Mouse (Mus musculus) G1E-ER4 (cell line): ENCODE data around the gene Lyrm4. TPM values are rescaled to one million over a fixed set of nuclear protein-coding genes. Genes with fewer than 3 reads are reported as not detected.

Experiments
- GATA1 ChIP-seq: IDR thresholded peaks from one replicate; pipeline ENCODE4 v1.8.0; 2012; ENCODE audit warnings: low read length, inconsistent platforms
- polyA plus RNA-seq: library from polyadenylated mRNA; stranded (reverse); fragments of >175 nt; gene quantifications from 2 replicates; pipeline ENCODE4 v1.2.3, GENCODE M21; 2012

The Lyrm4 gene
- polyA plus RNA-seq, 1 experiment, result 11.5 TPM

- TF ChIP-seq GATA1, result no peak
Observed at GRCm38 (mm10) chr13:36057489-36057888, 59.8 kb downstream of the Lyrm4 start.

DNA sequence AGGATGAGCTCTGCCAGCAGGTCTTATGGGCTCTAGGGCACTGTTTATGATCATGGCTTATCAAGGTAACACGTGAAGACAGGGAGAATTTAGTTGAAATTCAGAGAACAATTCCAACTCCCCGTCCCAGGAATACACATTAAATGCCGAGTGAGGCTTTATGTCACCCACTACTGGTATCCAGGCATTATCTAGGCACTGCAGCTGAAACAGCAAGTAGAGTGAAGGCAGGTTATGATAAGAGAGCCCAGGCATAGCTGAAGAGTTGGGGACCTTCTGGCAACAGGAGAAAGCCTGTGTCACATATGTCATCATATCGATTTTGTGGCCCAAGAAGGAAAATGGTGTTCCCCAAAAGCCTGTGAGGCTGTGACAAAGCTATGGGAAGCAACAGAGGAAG is 60.4 kb downstream of the Lyrm4 start:
- no peak for TF ChIP-seq GATA1

DNA sequence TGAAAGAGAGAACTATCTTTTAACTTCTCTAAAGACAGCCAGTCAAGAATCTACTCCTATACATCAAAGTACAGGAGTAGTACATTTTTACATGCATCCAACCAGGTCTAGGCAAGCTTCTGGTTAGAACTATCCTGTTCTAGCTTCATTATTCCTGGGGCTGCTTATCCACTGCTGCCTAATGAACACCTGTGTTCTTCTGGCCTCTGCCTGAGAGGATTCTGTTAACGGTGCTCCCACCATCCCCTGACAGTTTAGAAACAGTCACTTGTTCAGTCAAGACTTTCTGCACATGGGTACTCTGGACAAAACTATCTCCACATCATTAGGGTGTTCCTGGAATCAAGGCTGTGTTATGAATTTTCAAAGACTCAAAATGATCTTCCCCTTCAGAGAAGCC is 60.8 kb downstream of the Lyrm4 start:
- TF ChIP-seq GATA1, result no peak

GRCm38 (mm10) chr13:36035528-36035927 is 81.8 kb downstream of the Lyrm4 start:
- TF ChIP-seq GATA1, result no peak

DNA sequence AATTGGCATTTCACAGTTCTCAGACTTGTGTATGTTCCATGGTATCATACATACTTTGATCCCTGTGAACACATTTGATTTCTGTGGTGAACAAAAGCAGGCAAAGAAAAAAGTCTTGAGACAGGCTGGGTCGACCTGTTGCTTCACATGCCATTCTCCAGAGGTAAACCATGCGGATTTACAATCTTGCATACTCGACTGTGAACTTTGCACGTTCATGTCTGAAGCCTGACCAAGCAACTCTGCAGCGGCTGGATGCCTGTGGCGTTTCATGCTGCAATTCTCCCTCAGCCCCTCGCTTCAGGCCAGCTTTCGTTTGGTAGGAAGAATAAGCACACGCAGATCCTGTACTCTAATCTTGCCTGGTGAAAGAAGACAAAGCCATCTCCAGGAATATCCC is 85.4 kb downstream of the Lyrm4 start:
- no peak for TF ChIP-seq GATA1

- TF ChIP-seq GATA1, result no peak
Observed at GRCm38 (mm10) chr13:36019309-36020274, 97.7 kb downstream of the Lyrm4 start.

DNA sequence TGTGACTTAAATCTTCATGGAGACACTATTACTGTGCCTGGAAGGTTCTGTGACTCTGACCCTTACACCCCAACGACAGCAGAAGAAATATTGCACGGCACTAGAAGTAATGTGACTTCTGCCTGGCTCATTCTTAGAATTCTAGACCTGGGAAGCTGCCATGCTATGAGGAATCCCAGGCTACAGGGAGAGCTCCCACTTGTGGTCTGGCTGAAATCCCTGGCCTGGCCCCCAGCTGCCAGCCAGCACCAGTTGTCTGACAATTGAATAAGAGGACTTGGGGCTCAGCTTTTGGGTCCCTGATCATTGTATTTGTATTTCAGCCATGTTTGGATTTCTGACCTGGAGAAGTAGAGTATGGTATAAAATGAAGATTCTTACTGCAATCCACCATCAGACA is 99.3 kb downstream of the Lyrm4 start:
- TF ChIP-seq GATA1, result no peak

DNA sequence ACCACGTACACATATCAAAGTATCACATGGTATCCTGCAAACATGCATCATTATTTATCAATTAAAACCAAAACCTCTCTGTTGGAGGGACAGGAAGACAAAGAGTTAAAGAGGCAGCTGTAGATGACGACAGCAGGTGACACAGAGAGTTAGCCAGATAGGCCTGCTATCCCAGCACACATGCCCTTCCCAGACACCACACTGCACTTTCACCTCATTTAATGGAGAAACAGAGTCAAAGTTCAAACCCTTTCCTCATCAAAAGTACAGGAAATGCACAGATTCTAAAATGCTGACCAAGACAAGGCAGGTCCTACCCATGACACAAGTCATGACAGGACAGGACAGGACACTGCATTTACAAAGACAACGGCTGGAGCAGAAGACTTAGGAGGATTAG is 101.7 kb downstream of the Lyrm4 start:
- TF ChIP-seq GATA1, result no peak

DNA sequence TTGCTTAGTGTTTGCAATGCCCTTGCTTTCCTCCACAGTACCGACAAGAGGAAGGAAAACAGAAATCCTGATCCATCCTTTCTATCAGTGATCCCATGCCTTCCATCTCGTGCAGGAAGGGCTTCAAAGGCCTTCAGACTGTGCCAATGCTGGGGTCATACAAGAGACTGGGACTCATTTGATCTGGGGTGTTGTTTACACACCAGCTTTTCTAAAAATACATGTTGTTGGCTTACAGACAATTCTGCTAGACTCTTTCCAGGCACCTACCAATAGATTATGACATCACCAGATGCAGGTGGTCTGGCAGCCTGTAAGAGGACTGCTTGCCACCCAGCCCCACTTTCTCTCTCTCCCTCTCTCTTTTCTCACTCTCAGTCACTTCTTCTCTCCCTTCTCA is 107.3 kb downstream of the Lyrm4 start:
- TF ChIP-seq GATA1, result no peak

GRCm38 (mm10) chr13:36000798-36001197 is 116.5 kb downstream of the Lyrm4 start:
- TF ChIP-seq GATA1, result no peak

- no peak for TF ChIP-seq GATA1
Observed at GRCm38 (mm10) chr13:35997606-35998005, 119.7 kb downstream of the Lyrm4 start.

GRCm38 (mm10) chr13:35995696-35996426 is 121.5 kb downstream of the Lyrm4 start:
- no peak for TF ChIP-seq GATA1

DNA sequence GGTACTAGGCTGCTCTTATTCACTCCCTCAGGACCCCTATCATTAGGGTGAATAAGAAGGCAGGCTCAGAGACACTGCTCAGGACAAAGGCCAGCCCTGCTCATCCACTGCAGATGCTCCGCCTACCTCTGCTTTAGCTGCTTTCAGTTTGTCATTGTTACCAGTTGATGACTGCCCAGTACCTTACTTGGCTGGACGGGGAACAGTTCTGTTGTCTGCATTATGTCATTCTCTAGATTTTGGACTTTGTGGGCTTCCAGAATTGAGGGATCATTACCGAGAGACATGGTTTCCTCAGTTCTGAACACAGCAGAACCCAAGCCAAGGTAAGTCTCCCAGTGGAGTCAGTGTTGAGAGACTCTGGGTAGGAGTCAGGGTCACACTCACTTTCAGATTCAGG is 122.1 kb downstream of the Lyrm4 start:
- TF ChIP-seq GATA1, result no peak

DNA sequence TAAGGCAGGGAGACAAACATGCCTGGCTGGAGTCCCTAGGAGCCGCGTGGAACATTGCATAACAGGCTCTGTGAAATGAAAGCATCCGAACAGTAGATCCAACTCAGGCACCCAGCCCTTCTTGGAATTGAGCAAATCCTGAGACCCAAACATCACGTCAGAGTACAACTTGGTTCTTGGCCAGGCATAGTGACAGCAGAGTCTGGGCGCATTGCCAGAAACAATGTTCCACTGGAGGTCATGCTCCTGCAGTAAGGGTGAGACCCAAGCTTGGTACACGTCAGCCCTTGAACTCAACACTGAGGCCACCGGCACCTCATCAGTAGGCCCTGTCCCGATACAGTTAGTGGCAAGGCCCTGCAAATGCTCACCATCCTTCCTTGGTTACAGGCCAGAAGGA is 123.3 kb downstream of the Lyrm4 start:
- no peak for TF ChIP-seq GATA1

GRCm38 (mm10) chr13:35989329-35989728 is 128.0 kb downstream of the Lyrm4 start:
- TF ChIP-seq GATA1, result no peak

DNA sequence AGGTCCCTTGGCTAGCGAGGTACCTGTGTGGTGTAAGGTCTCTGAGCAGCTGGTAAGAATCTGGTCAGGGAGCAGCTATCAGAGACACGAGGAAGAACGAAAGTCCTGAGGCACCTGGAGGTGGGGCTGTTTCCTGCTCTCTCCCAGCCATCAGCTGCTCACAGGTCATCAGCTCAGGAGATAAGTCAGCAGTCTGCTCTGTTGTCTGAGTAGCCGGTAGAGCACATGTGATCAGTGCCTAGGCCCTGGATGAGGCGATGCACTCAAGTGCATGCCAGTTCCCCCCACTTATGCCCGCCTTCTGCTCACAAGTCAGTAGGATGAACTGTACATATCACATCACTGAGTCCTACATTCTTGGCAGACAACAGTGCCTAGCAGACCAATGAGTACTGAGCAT is 134.3 kb downstream of the Lyrm4 start:
- TF ChIP-seq GATA1, result no peak

DNA sequence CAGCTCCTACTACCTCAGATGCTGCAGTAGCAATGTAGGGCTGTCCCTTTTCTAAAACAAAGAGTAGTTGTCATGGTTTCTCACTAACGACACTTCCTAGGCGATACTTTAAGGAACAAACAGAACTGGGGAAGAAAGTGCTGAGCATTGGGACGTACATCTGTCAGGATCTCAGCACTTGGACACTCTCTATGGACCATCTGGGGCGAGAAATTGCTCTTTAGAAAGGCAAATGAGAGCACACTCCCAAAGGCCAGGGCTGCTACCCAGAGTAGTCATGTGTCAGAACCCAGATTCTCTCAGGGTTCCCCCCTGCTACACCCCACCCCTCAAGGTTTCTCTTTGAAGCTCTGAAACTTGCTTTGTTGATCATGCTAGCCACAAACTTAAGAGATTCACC is 136.9 kb downstream of the Lyrm4 start:
- no peak for TF ChIP-seq GATA1
